Mouse (Mus musculus): ENCODE data around the gene Olfr235. TPM values are rescaled to one million over a fixed set of nuclear protein-coding genes. Genes with fewer than 3 reads are reported as not detected.
"Not testable (repeated sequence)": the region's sequence is repeated elsewhere in the genome, so short reads cannot be mapped to it uniquely, and the experiment has no call there.

Gene Olfr235
- total RNA-seq (2014; rRNA removed) (not detected in 2 replicates), polyA plus RNA-seq (2015; fragmentation: Nextera tagmentation; extraction: Ambion mirVana) (not detected in 2 replicates)

DNA sequence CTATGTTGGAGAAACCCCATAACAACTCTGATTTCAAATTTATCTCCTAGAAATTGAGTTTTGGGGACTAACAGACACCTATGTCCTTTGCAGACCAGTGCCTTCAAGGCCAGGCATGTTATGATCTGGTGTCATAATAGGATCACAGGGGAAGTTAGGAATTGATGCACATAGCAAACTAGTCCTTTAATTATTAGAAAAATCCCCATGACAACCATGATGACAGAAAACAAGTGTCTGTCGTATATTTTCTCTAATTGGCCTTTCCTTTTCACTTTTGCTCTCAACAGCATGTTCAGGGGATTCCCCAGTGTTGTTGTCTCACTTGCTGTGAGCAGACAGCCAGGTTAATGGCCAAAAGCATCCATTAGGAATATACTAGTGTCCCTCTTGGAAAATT, at the start of gene Olfr235:
Gene Olfr235 (plus strand): TSS at position 301 of the 400 bp plus-strand sequence.
- Histone ChIP-seq H3K4me1 (ENCODE audit: insufficient read depth, low read length) (no peaks in the 10 kb centered on the region), H3K9ac (replicated peaks; ENCODE audit: low read length) (no peak within 1 kb of the TSS), H3K9me3 (ENCODE audit: low read length) (no peaks in the 10 kb centered on the region), H3K4me2 (ENCODE audit: low read depth, low read length) (no peak within 1 kb of the TSS), H3K36me3 (ENCODE audit: insufficient read depth, low read length) (no peaks in the 10 kb centered on the region), H3K4me3 (ENCODE audit: low read length) (no peak within 1 kb of the TSS), H3K27me3 (ENCODE audit: insufficient read depth, low read length) (no peaks in the 10 kb centered on the region), H3K27ac (no peak within 1 kb of the TSS)
- no peak for DNase-seq (ENCODE audit: low spot score)
- TF ChIP-seq CTCF (IDR thresholded peaks at IDR 0.05; ENCODE audit: low read depth): no peak
- ATAC-seq: no peak
- 51% methylated on average over 1 of the region's 1 CpGs for WGBS

DNA sequence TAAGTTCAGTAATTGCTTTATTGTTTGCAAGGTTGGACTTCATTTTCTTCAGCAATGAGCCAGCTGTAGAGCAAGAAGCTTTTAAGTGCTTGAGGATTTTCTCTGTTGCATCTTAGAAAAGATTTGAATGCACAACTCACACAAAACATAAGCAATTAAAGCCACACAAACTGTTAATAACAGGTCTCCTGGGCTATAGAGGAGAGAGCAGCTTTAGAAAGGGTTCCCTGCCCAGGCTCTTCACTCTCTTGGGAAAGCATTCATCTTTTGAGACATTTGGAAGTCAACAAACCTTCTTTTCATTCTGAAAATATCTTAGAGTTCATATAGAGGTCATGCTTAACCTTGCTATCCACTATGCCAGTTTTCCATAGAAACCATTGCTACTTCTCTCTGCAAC, 28.3 kb upstream of the Olfr235 start, which contains the start of gene Olfr1432:
Gene Olfr1432 (minus strand): TSS at position 101 of the 400 bp plus-strand sequence.
- not testable (repeated sequence) for DNase-seq (ENCODE audit: low spot score); H3K36me3 ChIP-seq (ENCODE audit: insufficient read depth, low read length); ATAC-seq; H3K4me1 ChIP-seq (ENCODE audit: insufficient read depth, low read length); H3K9me3 ChIP-seq (ENCODE audit: low read length); H3K27me3 ChIP-seq (ENCODE audit: insufficient read depth, low read length); H3K4me2 ChIP-seq (ENCODE audit: low read depth, low read length); H3K27ac ChIP-seq; H3K9ac ChIP-seq (replicated peaks; ENCODE audit: low read length); H3K4me3 ChIP-seq (ENCODE audit: low read length)

- Histone ChIP-seq H3K4me1 (ENCODE audit: insufficient read depth, low read length) (no peaks in the 10 kb centered on the region), H3K4me3 (ENCODE audit: low read length) (no peak within 1 kb of the TSS), H3K9ac (replicated peaks; ENCODE audit: low read length) (no peak within 1 kb of the TSS), H3K27me3 (ENCODE audit: insufficient read depth, low read length) (no peaks in the 10 kb centered on the region), H3K27ac (no peak within 1 kb of the TSS), H3K4me2 (ENCODE audit: low read depth, low read length) (no peak within 1 kb of the TSS), H3K9me3 (ENCODE audit: low read length) (no peaks in the 10 kb centered on the region), H3K36me3 (ENCODE audit: insufficient read depth, low read length) (no peaks in the 10 kb centered on the region)
- DNase-seq (ENCODE audit: low spot score): no peak
- WGBS: 88% methylated on average over 1 of the region's 1 CpGs
- no peak for ATAC-seq
- no peak for TF ChIP-seq CTCF (IDR thresholded peaks at IDR 0.05; ENCODE audit: low read depth)
These were observed 19.3 kb upstream of the Olfr235 start, which contains the start of gene Olfr262 for GRCm38 (mm10) chr19:12241559-12241958. Olfr262 (minus strand) TSS chr19:12241659.

DNA sequence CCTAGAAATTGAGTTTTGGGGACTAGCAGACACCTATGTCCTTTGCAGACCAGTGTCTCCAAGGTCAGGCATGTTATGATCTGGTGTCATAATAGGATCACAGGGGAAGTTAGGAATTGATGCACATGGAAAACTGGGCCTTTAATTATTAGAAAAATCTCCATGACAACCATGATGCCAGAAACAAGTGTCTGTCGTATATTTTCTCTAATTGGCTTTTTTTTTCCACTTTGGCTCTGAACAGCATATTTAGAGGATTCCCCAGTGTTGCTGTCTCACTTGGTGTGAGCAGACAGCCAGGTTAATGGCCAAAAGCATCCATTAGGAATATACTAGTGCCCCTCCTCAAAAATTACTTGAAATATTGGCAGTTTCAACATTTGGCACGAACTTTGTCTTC, 18.7 kb downstream of the Olfr235 start, which contains the start of gene Olfr1434:
Gene Olfr1434 (plus strand): TSS at position 301 of the 400 bp plus-strand sequence.
- WGBS: 70% methylated on average over 2 of the region's 2 CpGs
- Histone ChIP-seq H3K27me3 (ENCODE audit: insufficient read depth, low read length) (no peaks in the 10 kb centered on the region), H3K4me1 (ENCODE audit: insufficient read depth, low read length) (no peaks in the 10 kb centered on the region), H3K9me3 (ENCODE audit: low read length) (no peaks in the 10 kb centered on the region), H3K27ac (no peak within 1 kb of the TSS), H3K4me2 (ENCODE audit: low read depth, low read length) (no peak within 1 kb of the TSS), H3K4me3 (ENCODE audit: low read length) (no peak within 1 kb of the TSS), H3K9ac (replicated peaks; ENCODE audit: low read length) (no peak within 1 kb of the TSS), H3K36me3 (ENCODE audit: insufficient read depth, low read length) (no peaks in the 10 kb centered on the region)
- no peak for ATAC-seq
- TF ChIP-seq CTCF (IDR thresholded peaks at IDR 0.05; ENCODE audit: low read depth): no peak
- DNase-seq (ENCODE audit: low spot score): no peak

DNA sequence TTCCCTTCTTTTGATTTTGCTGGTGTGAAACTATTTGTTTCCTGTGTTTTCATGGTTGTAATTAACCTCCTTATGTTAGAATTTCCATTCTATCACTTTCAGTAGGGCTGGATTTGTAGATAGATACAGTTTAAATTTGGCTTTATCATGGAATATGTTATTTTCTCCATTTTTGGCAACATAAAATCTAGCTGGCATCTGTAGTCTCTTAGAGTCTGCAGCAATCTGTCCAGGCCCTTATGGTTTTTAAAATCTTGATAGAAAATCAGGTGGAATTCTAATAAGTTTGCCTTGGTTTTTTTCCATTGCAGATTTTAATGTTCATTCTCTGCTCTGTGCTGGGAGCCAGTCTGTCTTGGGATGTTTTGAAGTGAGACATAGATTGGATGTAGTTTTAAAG, 32.1 kb downstream of the Olfr235 start:
- DNase-seq (ENCODE audit: low spot score) (no peak), ATAC-seq (no peak)
- Histone ChIP-seq H3K27me3 (ENCODE audit: insufficient read depth, low read length) (no peaks in the 10 kb centered on the region), H3K27ac (no peak overlapping the region), H3K9me3 (ENCODE audit: low read length) (no peaks in the 10 kb centered on the region), H3K4me3 (ENCODE audit: low read length) (no peak overlapping the region), H3K4me1 (ENCODE audit: insufficient read depth, low read length) (no peaks in the 10 kb centered on the region), H3K9ac (replicated peaks; ENCODE audit: low read length) (no peak overlapping the region), H3K4me2 (ENCODE audit: low read depth, low read length) (no peak overlapping the region), H3K36me3 (ENCODE audit: insufficient read depth, low read length) (no peaks in the 10 kb centered on the region)
- no peak for TF ChIP-seq CTCF (IDR thresholded peaks at IDR 0.05; ENCODE audit: low read depth)

- H3K27ac ChIP-seq; H3K4me1 ChIP-seq (ENCODE audit: insufficient read depth, low read length); H3K4me2 ChIP-seq (ENCODE audit: low read depth, low read length); DNase-seq (ENCODE audit: low spot score); H3K36me3 ChIP-seq (ENCODE audit: insufficient read depth, low read length); ATAC-seq; H3K9ac ChIP-seq (replicated peaks; ENCODE audit: low read length); H3K4me3 ChIP-seq (ENCODE audit: low read length); H3K27me3 ChIP-seq (ENCODE audit: insufficient read depth, low read length); H3K9me3 ChIP-seq (ENCODE audit: low read length): not testable (repeated sequence)
- 85% methylated on average over 1 of the region's 1 CpGs for WGBS
These were observed 38.2 kb downstream of the Olfr235 start, which contains the start of gene Olfr1436 for GRCm38 (mm10) chr19:12299030-12299429. Olfr1436 (minus strand) TSS chr19:12299130.

Other genes with a start within 250 kb of the Olfr235 start
- not detected in 2 replicates for gene Olfr1423, start 219.7 kb upstream of the Olfr235 start, total RNA-seq (2014; rRNA removed)
- gene Olfr1423, start 219.7 kb upstream of the Olfr235 start, polyA plus RNA-seq (2015; fragmentation: Nextera tagmentation; extraction: Ambion mirVana): not detected in 2 replicates
- gene Olfr1424, start 198.3 kb upstream of the Olfr235 start, total RNA-seq (2014; rRNA removed): not detected in 2 replicates
- not detected in 2 replicates for gene Olfr1424, start 198.3 kb upstream of the Olfr235 start, polyA plus RNA-seq (2015; fragmentation: Nextera tagmentation; extraction: Ambion mirVana)
- gene Olfr1425, start 183.3 kb upstream of the Olfr235 start, total RNA-seq (2014; rRNA removed): not detected in 2 replicates
- not detected in 2 replicates for gene Olfr1425, start 183.3 kb upstream of the Olfr235 start, polyA plus RNA-seq (2015; fragmentation: Nextera tagmentation; extraction: Ambion mirVana)
- gene Olfr1426, start 169.0 kb upstream of the Olfr235 start, total RNA-seq (2014; rRNA removed): not detected in 2 replicates
- gene Olfr1426, start 169.0 kb upstream of the Olfr235 start, polyA plus RNA-seq (2015; fragmentation: Nextera tagmentation; extraction: Ambion mirVana): not detected in 2 replicates
- not detected in 2 replicates for gene Olfr1427, start 157.7 kb upstream of the Olfr235 start, total RNA-seq (2014; rRNA removed)
- not detected in 2 replicates for gene Olfr1427, start 157.7 kb upstream of the Olfr235 start, polyA plus RNA-seq (2015; fragmentation: Nextera tagmentation; extraction: Ambion mirVana)
- not detected in 2 replicates for gene Olfr1428, start 145.1 kb upstream of the Olfr235 start, total RNA-seq (2014; rRNA removed)
- gene Olfr1428, start 145.1 kb upstream of the Olfr235 start, polyA plus RNA-seq (2015; fragmentation: Nextera tagmentation; extraction: Ambion mirVana): not detected in 2 replicates
- not detected in 2 replicates for gene Olfr76, start 137.8 kb upstream of the Olfr235 start, total RNA-seq (2014; rRNA removed)
- not detected in 2 replicates for gene Olfr76, start 137.8 kb upstream of the Olfr235 start, polyA plus RNA-seq (2015; fragmentation: Nextera tagmentation; extraction: Ambion mirVana)
- gene Olfr1555-ps1, start 90.9 kb upstream of the Olfr235 start, total RNA-seq (2014; rRNA removed): not detected in 2 replicates
- not detected in 2 replicates for gene Olfr1555-ps1, start 90.9 kb upstream of the Olfr235 start, polyA plus RNA-seq (2015; fragmentation: Nextera tagmentation; extraction: Ambion mirVana)
- gene Olfr1431, start 60.4 kb upstream of the Olfr235 start, total RNA-seq (2014; rRNA removed): not detected in 2 replicates
- not detected in 2 replicates for gene Olfr1431, start 60.4 kb upstream of the Olfr235 start, polyA plus RNA-seq (2015; fragmentation: Nextera tagmentation; extraction: Ambion mirVana)
- gene Olfr1432, start 28.4 kb upstream of the Olfr235 start, total RNA-seq (2014; rRNA removed): not detected in 2 replicates
- not detected in 2 replicates for gene Olfr1432, start 28.4 kb upstream of the Olfr235 start, polyA plus RNA-seq (2015; fragmentation: Nextera tagmentation; extraction: Ambion mirVana)
- not detected in 2 replicates for gene Olfr262, start 19.4 kb upstream of the Olfr235 start, total RNA-seq (2014; rRNA removed)
- not detected in 2 replicates for gene Olfr262, start 19.4 kb upstream of the Olfr235 start, polyA plus RNA-seq (2015; fragmentation: Nextera tagmentation; extraction: Ambion mirVana)
- not detected in 2 replicates for gene Olfr1434, start 18.8 kb downstream of the Olfr235 start, total RNA-seq (2014; rRNA removed)
- gene Olfr1434, start 18.8 kb downstream of the Olfr235 start, polyA plus RNA-seq (2015; fragmentation: Nextera tagmentation; extraction: Ambion mirVana): not detected in 2 replicates
- not detected in 2 replicates for gene Olfr1436, start 38.1 kb downstream of the Olfr235 start, total RNA-seq (2014; rRNA removed)
- gene Olfr1436, start 38.1 kb downstream of the Olfr235 start, polyA plus RNA-seq (2015; fragmentation: Nextera tagmentation; extraction: Ambion mirVana): not detected in 2 replicates
- not detected in 2 replicates for gene Olfr1437, start 64.1 kb downstream of the Olfr235 start, total RNA-seq (2014; rRNA removed)
- gene Olfr1437, start 64.1 kb downstream of the Olfr235 start, polyA plus RNA-seq (2015; fragmentation: Nextera tagmentation; extraction: Ambion mirVana): not detected in 2 replicates
- not detected in 2 replicates for gene Olfr1438-ps1, start 74.9 kb downstream of the Olfr235 start, total RNA-seq (2014; rRNA removed)
- not detected in 2 replicates for gene Olfr1438-ps1, start 74.9 kb downstream of the Olfr235 start, polyA plus RNA-seq (2015; fragmentation: Nextera tagmentation; extraction: Ambion mirVana)
- gene Olfr1440, start 126.2 kb downstream of the Olfr235 start, total RNA-seq (2014; rRNA removed): not detected in 2 replicates
- not detected in 2 replicates for gene Olfr1440, start 126.2 kb downstream of the Olfr235 start, polyA plus RNA-seq (2015; fragmentation: Nextera tagmentation; extraction: Ambion mirVana)
- gene Olfr1441, start 156.4 kb downstream of the Olfr235 start, total RNA-seq (2014; rRNA removed): not detected in 2 replicates
- not detected in 2 replicates for gene Olfr1441, start 156.4 kb downstream of the Olfr235 start, polyA plus RNA-seq (2015; fragmentation: Nextera tagmentation; extraction: Ambion mirVana)
- not detected in 2 replicates for gene Pfpl, start 166.9 kb downstream of the Olfr235 start, total RNA-seq (2014; rRNA removed)
- not detected in 2 replicates for gene Pfpl, start 166.9 kb downstream of the Olfr235 start, polyA plus RNA-seq (2015; fragmentation: Nextera tagmentation; extraction: Ambion mirVana)
- 2.5 and 3.1 TPM in 2 replicates for gene Mpeg1, start 199.7 kb downstream of the Olfr235 start, total RNA-seq (2014; rRNA removed)
- gene Mpeg1, start 199.7 kb downstream of the Olfr235 start, polyA plus RNA-seq (2015; fragmentation: Nextera tagmentation; extraction: Ambion mirVana): 1.0 and 1.2 TPM in 2 replicates
- 54.7 and 55.6 TPM in 2 replicates for gene Dtx4, start 240.4 kb downstream of the Olfr235 start, total RNA-seq (2014; rRNA removed)
- gene Dtx4, start 240.4 kb downstream of the Olfr235 start, polyA plus RNA-seq (2015; fragmentation: Nextera tagmentation; extraction: Ambion mirVana): 23.3 and 24.6 TPM in 2 replicates

Measured in hindbrain, postnatal 0 days (tissue).